In the genomic region with DNA sequence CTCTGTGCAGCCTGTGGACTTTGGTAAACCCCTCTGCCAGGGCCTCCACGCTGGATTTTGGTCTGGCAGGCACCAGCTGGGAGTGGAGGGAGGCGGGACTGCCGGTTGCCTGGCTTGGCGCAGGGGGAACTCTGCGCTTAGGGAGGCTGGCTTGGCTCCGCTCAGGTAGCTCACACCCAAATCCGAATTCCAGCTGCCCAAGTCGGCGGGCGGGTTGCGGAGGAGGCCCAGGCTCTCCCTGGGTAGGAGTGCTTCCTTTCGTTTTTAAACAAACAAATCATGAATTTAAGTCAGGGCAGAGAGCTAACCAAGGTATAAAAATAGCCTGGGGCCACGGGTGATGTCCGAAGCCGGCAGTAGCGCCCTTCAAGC, we compare ENCODE assay signal across 8 mouse cellular contexts. TPM values are rescaled to one million over a fixed set of nuclear protein-coding genes. Genes with fewer than 3 reads are reported as not detected.
DNase-seq lines count a peak whose midpoint lies in the region; ATAC-seq lines count a peak whose summit lies in the region.

A gene (plus strand): TSS at position 335 of the 372 bp plus-strand sequence.

- no peak for ATAC-seq in hindbrain, embryonic 14.5 days (ENCODE audit: low FRiP score)
- 0 out of 2 replicates have a peak, but pooled peaks have one; percentile 1 for ATAC-seq in limb, embryonic 11.5 days (ENCODE audit: insufficient number of reproducible peaks, low FRiP score, low TSS enrichment, low read depth)
- ATAC-seq in midbrain, embryonic 13.5 days = peak; percentile 7; the same call in 1 of the 2 replicates

- peak within 1 kb of the TSS; percentile 78 for H3K4me3 ChIP-seq in hindbrain, embryonic 14.5 days (replicated peaks; ENCODE audit: low read length)
- H3K4me3 ChIP-seq in limb, embryonic 11.5 days (ENCODE audit: low read depth, low read length) = peak within 1 kb of the TSS; percentile 90
- peak within 1 kb of the TSS; percentile 70 for H3K4me3 ChIP-seq in midbrain, embryonic 13.5 days (replicated peaks)

- H3K27ac ChIP-seq in hindbrain, embryonic 14.5 days = peak within 1 kb of the TSS; percentile 83
- H3K27ac ChIP-seq in limb, embryonic 11.5 days (replicated peaks; ENCODE audit: low read depth, low read length) = peak within 1 kb of the TSS; percentile 96
- peak within 1 kb of the TSS; percentile 88 for H3K27ac ChIP-seq in midbrain, embryonic 13.5 days

- WGBS in hindbrain, embryonic 14.5 days = 3% methylated on average over 16 of the region's 16 CpGs
- under 1% methylated on average over 16 of the region's 16 CpGs for WGBS in limb, embryonic 11.5 days
- 2% methylated on average over 16 of the region's 16 CpGs for WGBS in midbrain, embryonic 13.5 days

- H3K4me2 ChIP-seq in hindbrain, embryonic 14.5 days (replicated peaks) = peak within 1 kb of the TSS; percentile 93
- H3K4me2 ChIP-seq in limb, embryonic 11.5 days (ENCODE audit: low read depth, severe bottlenecking) = peak within 1 kb of the TSS; percentile 61
- peak within 1 kb of the TSS; percentile 92 for H3K4me2 ChIP-seq in midbrain, embryonic 13.5 days (replicated peaks)

- no peaks in the 10 kb centered on the region for H3K27me3 ChIP-seq in hindbrain, embryonic 14.5 days (ENCODE audit: control insufficient read depth, insufficient read depth, low read length)
- H3K27me3 ChIP-seq in limb, embryonic 11.5 days (ENCODE audit: control insufficient read depth, insufficient read depth, low read length) = no peaks in the 10 kb centered on the region
- peaks cover 18% of the 10 kb centered on the region; the same call in 1 of the 2 replicates for H3K27me3 ChIP-seq in midbrain, embryonic 13.5 days

- peak; percentile 22 to 34 for DNase-seq in cerebellum, adult 18-20 months
- no peak for DNase-seq in cerebellum, adult 11-12 months
- DNase-seq in adrenal gland, postnatal 14 days = peak; percentile 74
- DNase-seq in forelimb bud, embryonic 11.5 days (ENCODE audit: low read depth, low spot score) = peak; percentile 53
- no peak for DNase-seq in hindbrain, embryonic 14.5 days (ENCODE audit: low spot score)
- peak; percentile 73 for DNase-seq in limb, embryonic 11.5 days (ENCODE audit: low spot score)
- peak; percentile 59 for DNase-seq in urinary bladder, postnatal 25 days (ENCODE audit: low spot score)

- peak within 1 kb of the TSS; percentile 85 for H3K9ac ChIP-seq in hindbrain, embryonic 14.5 days
- peak within 1 kb of the TSS; percentile 95 for H3K9ac ChIP-seq in limb, embryonic 11.5 days (ENCODE audit: low read length)
- peak within 1 kb of the TSS; percentile 86 for H3K9ac ChIP-seq in midbrain, embryonic 13.5 days (replicated peaks)

- peaks cover 49% of the 10 kb centered on the region for H3K4me1 ChIP-seq in hindbrain, embryonic 14.5 days (replicated peaks; ENCODE audit: control insufficient read depth, insufficient read depth, low read length)
- peaks cover 36% of the 10 kb centered on the region for H3K4me1 ChIP-seq in limb, embryonic 11.5 days (ENCODE audit: control insufficient read depth, insufficient read depth, low read length)
- H3K4me1 ChIP-seq in midbrain, embryonic 13.5 days (replicated peaks) = peaks cover 49% of the 10 kb centered on the region

- no peaks in the 10 kb centered on the region for H3K9me3 ChIP-seq in hindbrain, embryonic 14.5 days (ENCODE audit: control insufficient read depth, low read length)
- H3K9me3 ChIP-seq in limb, embryonic 11.5 days (ENCODE audit: control insufficient read depth, low read length) = no peaks in the 10 kb centered on the region
- H3K9me3 ChIP-seq in midbrain, embryonic 13.5 days = no peaks in the 10 kb centered on the region

- H3K36me3 ChIP-seq in hindbrain, embryonic 14.5 days (replicated peaks; ENCODE audit: control insufficient read depth, insufficient read depth) = no peaks in the 10 kb centered on the region
- no peaks in the 10 kb centered on the region for H3K36me3 ChIP-seq in limb, embryonic 11.5 days (ENCODE audit: control insufficient read depth, insufficient read depth, low read length)
- no peaks in the 10 kb centered on the region for H3K36me3 ChIP-seq in midbrain, embryonic 13.5 days

RNA-seq across cellular contexts. Expression of the gene that starts here (rescaled TPM):
- total RNA-seq in adrenal gland, postnatal 14 days (2021) = 46.5 and 62.1 TPM in 2 replicates
- 2.4 and 2.7 TPM in 2 replicates for polyA plus RNA-seq in hindbrain, embryonic 14.5 days (2014; fragmentation: Nextera tagmentation; extraction: Ambion mirVana)
- polyA plus RNA-seq in limb, embryonic 11.5 days (2014; fragmentation: Nextera tagmentation; extraction: Ambion mirVana) = 8.7 TPM in 2 replicates
- polyA plus RNA-seq in midbrain, embryonic 13.5 days (2015; fragmentation: Nextera tagmentation; extraction: Ambion mirVana) = 4.0 and 4.4 TPM in 2 replicates

Comparison
In these comparisons a context has a peak if more than half of its experiments do, and no peak if none do; other contexts are left out.
1. DNase-seq: peak in cerebellum, adult 18-20 months (2 of 2), adrenal gland, postnatal 14 days (single experiment), forelimb bud, embryonic 11.5 days (single experiment), limb, embryonic 11.5 days (single experiment) and urinary bladder, postnatal 25 days (single experiment); none in cerebellum, adult 11-12 months (single experiment) and hindbrain, embryonic 14.5 days (single experiment).
2. Peak in every context shown above with its lines, with median percentiles within 50 percentile points of each other: H3K27ac ChIP-seq, H3K4me2 ChIP-seq, H3K4me3 ChIP-seq and H3K9ac ChIP-seq.